ENCODE assay signal across 21 mouse cellular contexts in the genomic region with DNA sequence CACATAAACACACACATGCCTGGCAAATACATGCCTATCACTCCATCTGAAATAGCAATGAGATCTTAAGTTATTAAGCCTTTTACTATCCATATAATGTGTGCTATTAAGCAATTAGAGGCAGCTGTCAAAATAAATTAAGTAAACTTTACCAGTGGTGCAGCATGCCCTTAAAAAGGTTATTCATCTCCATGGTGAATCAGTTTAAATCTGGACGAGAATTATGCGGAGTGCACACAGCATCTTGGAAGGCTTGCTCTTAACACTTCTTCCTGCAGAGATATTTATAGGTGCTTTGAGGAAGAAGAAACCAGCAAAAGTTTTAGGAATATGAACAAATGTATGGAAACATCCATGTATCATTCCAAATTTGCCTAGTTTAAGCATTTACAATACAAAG. TPM values are rescaled to one million over a fixed set of nuclear protein-coding genes. Genes with fewer than 3 reads are reported as not detected.
DNase-seq lines count a peak whose midpoint lies in the region; ATAC-seq and TF ChIP-seq lines count a peak whose summit lies in the region.
"Had no signal": no experiment of that assay in that cellular context is flagged by ENCODE, and none has a peak within 500 bp of the region (broad histone marks: within the 10 kb centered on the region; RNA-seq: fewer than 3 reads in every experiment).

No protein-coding gene starts in this region.

- TF ChIP-seq POLR2A in brain, embryonic 14.5 days (IDR thresholded peaks at IDR 0.05; ENCODE audit: borderline replicate concordance, extremely low read depth, insufficient read depth, insufficient read length, poor library complexity, severe bottlenecking) = no peak

- no peak for ATAC-seq in erythroblast, adult 5-6 weeks (replicated peaks; ENCODE audit: low FRiP score, poor library complexity, severe bottlenecking)

- no peak for TF ChIP-seq CTCF in brain, embryonic 14.5 days (IDR thresholded peaks at IDR 0.05; ENCODE audit: borderline replicate concordance, extremely low read depth, insufficient read depth, insufficient read length)

- peak; percentile 9 for DNase-seq in right cerebral cortex, adult 18-20 months
- DNase-seq in right cerebral cortex, postnatal 25 days = no peak
- DNase-seq in brain, embryonic 14.5 days (ENCODE audit: low read depth) = peak; percentile 17
- peak; percentile 56 for DNase-seq in telencephalon, adult 2 months (ENCODE audit: low read depth, low spot score)
- DNase-seq in urinary bladder, postnatal 14 days (ENCODE audit: low spot score) = no peak
- DNase-seq: adrenal gland, postnatal 10 days; adrenal gland, postnatal 36 days; B cell, adult 2 months; cerebellum, adult 11-12 months; cerebellum, adult 8-10 months; cerebellum, postnatal 10 days; cerebellum, postnatal 36 days; embryo, embryonic 11 days; gastrocnemius, postnatal 10 days; heart, adult 11 months; kidney, adult 11 months had no signal

RNA-seq across cellular contexts. Expression of a gene that starts 34.6 kb away (rescaled TPM):
- polyA plus RNA-seq in brain, embryonic 14.5 days (2012; rRNA removed) = 0.62 and 0.63 TPM in 2 replicates
- not detected in 2 replicates for total RNA-seq in erythroblast, adult 5-6 weeks (2015; ENCODE audit: low replicate concordance)
- total RNA-seq in erythroblast, adult 5-6 weeks (2017; ENCODE audit: low replicate concordance) = 0.42 and 0.77 TPM in 2 replicates
- total RNA-seq: G1E; gastrocnemius, adult 18-20 months; heart, adult 8-10 months; hematopoietic stem cell, adult 5-6 weeks had no signal
- polyA plus RNA-seq: G1E had no signal

Comparison
In these comparisons a context has a peak if more than half of its experiments do, and no peak if none do; other contexts are left out.
1. DNase-seq: peak in right cerebral cortex, adult 18-20 months (single experiment), brain, embryonic 14.5 days (single experiment) and telencephalon, adult 2 months (single experiment); none in right cerebral cortex, postnatal 25 days (single experiment) and urinary bladder, postnatal 14 days (single experiment).